Mouse (Mus musculus): ENCODE results near the gene Trim8. TPM values are rescaled to one million over a fixed set of nuclear protein-coding genes. Genes with fewer than 3 reads are reported as not detected.

The Trim8 gene
- polyA plus RNA-seq, 3 experiments from 2014 or later: 24.1 to 26.3 (median 25.9) TPM

- no peak for ATAC-seq
These were observed 20.7 kb upstream of the Trim8 start for GRCm38 (mm10) chr19:46480624-46481345.

GRCm38 (mm10) chr19:46481352-46481751, 20.1 kb upstream of the Trim8 start:
- ATAC-seq: no peak

- no peak for ATAC-seq
These were observed 19.7 kb upstream of the Trim8 start for GRCm38 (mm10) chr19:46481756-46482155.

- no peak for ATAC-seq
These were observed 18.5 kb upstream of the Trim8 start for GRCm38 (mm10) chr19:46482896-46483516.

- ATAC-seq: no peak
These were observed 17.7 kb upstream of the Trim8 start for GRCm38 (mm10) chr19:46483701-46484328.

- no peak for ATAC-seq
These were observed 17.0 kb upstream of the Trim8 start for GRCm38 (mm10) chr19:46484518-46484917.

- ATAC-seq: no peak
These were observed 15.7 kb upstream of the Trim8 start for GRCm38 (mm10) chr19:46485847-46486246.

GRCm38 (mm10) chr19:46486709-46487108, 14.8 kb upstream of the Trim8 start:
- ATAC-seq: no peak

- ATAC-seq: no peak
These were observed 12.1 kb upstream of the Trim8 start for GRCm38 (mm10) chr19:46489448-46489847.

GRCm38 (mm10) chr19:46490634-46491033, 10.9 kb upstream of the Trim8 start:
- ATAC-seq: no peak

- ATAC-seq: no peak
These were observed 6.4 kb upstream of the Trim8 start for GRCm38 (mm10) chr19:46495136-46495535.

GRCm38 (mm10) chr19:46497230-46497629, 4.3 kb upstream of the Trim8 start:
- no peak for ATAC-seq

GRCm38 (mm10) chr19:46499539-46499835, 2.0 kb upstream of the Trim8 start:
- ATAC-seq: no peak

GRCm38 (mm10) chr19:46499836-46500580, 1.5 kb upstream of the Trim8 start:
- peak; percentile 77 for ATAC-seq

GRCm38 (mm10) chr19:46500581-46501341, 741 bp upstream of the Trim8 start:
- ATAC-seq: no peak

GRCm38 (mm10) chr19:46502069-46502455, 560 bp downstream of the Trim8 start:
- no peak for ATAC-seq

GRCm38 (mm10) chr19:46502471-46503166, 1.1 kb downstream of the Trim8 start:
- peak; percentile 5 for ATAC-seq

GRCm38 (mm10) chr19:46503351-46504084, 2.0 kb downstream of the Trim8 start:
- peak; percentile 49 for ATAC-seq

GRCm38 (mm10) chr19:46504085-46504552, 2.6 kb downstream of the Trim8 start:
- ATAC-seq: peak; percentile 1

- no peak for ATAC-seq
These were observed 3.4 kb downstream of the Trim8 start for GRCm38 (mm10) chr19:46504822-46505417.

Data from inflammation-experienced regulatory T-cells, adult 6 months (primary cell).